Mouse (Mus musculus) fibroblast of lung, adult 2 months (primary cell): ENCODE data around the gene B830017H08Rik.

Experiments
- DNase-seq: peaks from one replicate; pipeline ENCODE4 v3.0.0-alpha.2; 2011; ENCODE audit warnings: low read depth

The B830017H08Rik gene

DNA sequence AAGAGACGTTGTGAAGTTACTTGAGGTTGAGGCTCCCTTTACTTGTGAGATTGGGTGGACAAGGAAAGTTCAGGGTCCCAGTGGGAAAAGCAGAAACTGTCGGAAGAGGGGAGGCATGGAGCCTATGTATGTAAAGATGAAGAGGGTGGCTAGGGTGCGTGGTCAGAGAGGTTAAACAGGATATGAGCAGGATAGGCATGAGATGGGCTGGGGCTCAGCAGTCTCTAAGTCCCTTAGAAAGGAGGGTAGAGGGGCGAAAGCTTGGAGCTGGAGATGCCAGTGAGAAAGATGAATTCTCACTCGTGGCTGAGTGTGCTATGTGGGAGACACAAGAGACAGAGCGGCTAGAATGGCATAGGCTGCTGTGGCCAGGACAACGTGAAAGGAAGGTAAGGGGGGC lies at the start of gene B830017H08Rik:
Gene B830017H08Rik, plus strand, starts transcription at position 301 of the 400 bp plus-strand sequence.
- DNase-seq = no peak

DNA sequence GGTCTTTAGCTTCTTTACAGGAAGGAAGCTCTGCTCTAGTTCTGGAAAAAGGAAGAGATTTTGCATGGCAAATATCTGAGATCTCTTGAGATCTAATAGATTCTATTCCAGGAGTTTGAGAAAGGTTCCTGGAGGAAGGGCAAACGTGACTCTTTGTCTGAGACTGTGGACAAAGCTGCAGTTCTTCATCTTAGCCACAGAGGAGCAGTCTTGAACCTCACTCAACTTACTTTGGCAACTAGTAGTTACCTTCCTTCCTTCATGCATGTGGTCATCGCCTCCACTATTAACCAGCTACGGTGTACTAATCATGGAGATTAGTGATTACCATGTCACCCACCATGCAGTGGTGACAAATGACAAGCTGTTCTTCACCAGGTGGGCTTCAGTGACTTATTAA lies 47.6 kb upstream of the B830017H08Rik start:
- DNase-seq = no peak

DNA sequence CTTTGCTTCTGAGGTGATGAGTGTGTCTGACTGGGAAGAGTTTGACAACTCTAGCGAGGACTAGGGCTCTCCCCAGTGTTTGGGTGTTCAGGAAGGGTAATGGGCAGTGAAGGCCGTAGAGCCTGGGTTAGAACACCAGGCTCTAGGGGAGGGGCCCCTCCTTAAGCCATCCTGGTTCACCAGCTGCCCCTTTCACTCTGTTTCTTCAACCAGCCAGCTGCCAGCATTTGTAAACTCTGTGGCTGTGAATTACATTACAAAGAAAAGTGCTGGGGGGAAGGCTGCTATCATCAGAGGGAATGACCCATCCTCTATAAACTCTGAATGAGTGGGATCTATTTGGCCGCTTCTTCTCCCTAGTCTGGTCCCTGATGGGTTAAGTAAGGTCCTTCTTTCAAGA lies 40.2 kb upstream of the B830017H08Rik start:
- DNase-seq = no peak

- DNase-seq = no peak
These were observed 38.9 kb upstream of the B830017H08Rik start for GRCm38 (mm10) chr16:17794047-17794446.

DNA sequence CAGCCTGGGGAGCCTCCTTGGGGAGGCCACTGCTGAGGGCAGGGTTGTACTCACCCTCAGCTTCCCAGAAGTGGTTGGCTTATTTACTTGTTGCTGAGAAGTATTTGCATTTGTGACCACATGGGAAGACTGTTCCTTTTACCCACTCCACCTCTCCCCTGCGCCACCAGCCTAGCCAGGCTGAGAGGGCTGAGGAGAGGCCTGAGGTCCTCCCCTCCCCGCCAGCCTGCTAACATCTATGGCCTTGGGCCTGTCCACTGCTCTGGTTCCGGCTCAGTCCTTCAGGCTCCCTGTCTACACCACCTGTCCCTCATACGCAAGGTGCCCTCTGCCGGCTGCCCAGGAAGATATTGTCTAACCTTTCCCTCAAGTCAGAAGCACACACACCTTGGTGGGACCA lies 37.3 kb upstream of the B830017H08Rik start:
- DNase-seq = no peak

DNA sequence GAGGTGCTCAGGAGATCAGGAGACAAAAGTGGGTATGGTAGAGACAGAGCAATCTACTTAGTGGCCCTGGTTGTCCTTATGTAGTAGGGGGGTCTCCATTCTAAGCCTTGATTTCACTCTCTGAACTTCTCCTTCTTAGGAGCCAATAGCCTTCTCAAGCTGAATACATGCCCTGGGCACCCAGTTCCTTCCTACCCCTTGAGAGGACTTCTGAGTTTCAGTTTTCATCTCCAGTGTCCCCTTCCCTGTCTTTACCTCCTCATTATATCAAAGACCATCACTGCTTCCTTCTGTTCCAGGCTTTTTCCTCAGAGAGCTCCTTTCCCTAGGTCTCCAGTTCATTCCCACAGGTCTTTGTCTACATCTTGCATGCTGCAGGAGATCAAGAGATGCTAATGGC lies 36.4 kb upstream of the B830017H08Rik start:
- DNase-seq = no peak

GRCm38 (mm10) chr16:17796971-17797811 lies 35.7 kb upstream of the B830017H08Rik start, which contains the start of gene Scarf2:
Gene Scarf2 (plus strand): TSS chr16:17797282.
- no peak for DNase-seq

- DNase-seq = no peak
These were observed 35.1 kb upstream of the B830017H08Rik start for GRCm38 (mm10) chr16:17797812-17798311.

DNA sequence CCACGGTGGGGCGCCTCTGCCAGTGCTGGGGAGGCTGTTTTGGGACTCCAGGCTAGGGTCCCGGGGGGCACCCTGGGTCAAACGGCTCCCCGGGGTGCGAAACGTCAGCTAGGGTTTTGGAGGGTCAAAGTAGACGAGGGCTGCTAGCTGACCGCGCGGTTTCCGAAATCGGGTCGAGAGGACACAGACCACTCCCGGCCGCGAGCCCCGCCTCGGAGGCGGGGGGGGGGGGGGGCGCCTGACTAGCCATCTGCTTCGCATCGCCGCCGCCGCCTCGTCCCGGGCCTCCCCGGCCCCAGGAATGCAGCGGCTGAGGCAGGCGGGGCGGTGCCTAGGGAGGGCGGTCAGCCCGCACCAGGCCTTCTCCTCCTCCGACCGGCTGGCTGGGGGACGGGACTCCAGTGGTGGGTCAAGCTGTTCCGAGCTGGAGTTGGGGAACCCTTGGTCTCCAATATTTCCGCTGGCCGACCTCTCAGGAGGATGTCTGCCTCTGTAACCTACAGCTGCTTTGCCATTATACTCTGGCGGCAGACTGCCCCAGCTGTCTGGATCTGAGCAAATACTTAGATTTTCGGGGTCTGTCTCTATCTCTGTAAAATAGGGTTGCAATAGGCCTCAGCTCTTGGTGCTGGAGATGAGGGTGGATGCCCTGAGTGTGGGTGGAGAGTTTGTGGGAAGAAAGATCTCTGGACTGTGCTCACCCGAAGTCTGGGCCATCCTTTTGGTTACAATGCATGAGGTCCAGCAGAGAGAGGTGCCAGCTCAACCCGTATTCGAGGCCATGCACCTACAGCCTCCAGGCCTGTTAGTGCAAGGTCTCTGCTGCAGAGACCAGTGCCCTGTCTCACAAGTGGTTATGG lies 34.4 kb upstream of the B830017H08Rik start:
- no peak for DNase-seq

- no peak for DNase-seq
These were observed 33.3 kb upstream of the B830017H08Rik start for GRCm38 (mm10) chr16:17799584-17799983.

- no peak for DNase-seq
These were observed 31.0 kb upstream of the B830017H08Rik start for GRCm38 (mm10) chr16:17801777-17802455.

DNA sequence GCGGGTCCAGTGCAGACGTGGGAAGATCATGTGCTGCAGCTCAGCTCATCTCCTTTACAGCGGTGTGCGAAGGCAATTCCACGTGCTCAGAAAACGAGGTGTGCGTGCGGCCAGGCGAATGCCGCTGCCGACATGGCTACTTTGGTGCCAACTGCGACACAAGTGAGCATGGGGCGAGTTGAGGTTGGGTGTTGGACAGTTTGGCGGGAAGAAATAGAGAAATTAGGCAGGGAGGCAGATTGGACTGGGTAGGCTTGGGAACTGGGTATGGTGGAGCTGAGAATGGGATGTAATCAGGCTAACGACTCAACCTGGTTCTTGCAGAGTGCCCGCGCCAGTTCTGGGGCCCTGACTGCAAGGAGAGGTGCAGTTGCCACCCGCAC lies 30.5 kb upstream of the B830017H08Rik start:
- no peak for DNase-seq

- no peak for DNase-seq
These were observed 29.9 kb upstream of the B830017H08Rik start for GRCm38 (mm10) chr16:17802839-17803674.

DNA sequence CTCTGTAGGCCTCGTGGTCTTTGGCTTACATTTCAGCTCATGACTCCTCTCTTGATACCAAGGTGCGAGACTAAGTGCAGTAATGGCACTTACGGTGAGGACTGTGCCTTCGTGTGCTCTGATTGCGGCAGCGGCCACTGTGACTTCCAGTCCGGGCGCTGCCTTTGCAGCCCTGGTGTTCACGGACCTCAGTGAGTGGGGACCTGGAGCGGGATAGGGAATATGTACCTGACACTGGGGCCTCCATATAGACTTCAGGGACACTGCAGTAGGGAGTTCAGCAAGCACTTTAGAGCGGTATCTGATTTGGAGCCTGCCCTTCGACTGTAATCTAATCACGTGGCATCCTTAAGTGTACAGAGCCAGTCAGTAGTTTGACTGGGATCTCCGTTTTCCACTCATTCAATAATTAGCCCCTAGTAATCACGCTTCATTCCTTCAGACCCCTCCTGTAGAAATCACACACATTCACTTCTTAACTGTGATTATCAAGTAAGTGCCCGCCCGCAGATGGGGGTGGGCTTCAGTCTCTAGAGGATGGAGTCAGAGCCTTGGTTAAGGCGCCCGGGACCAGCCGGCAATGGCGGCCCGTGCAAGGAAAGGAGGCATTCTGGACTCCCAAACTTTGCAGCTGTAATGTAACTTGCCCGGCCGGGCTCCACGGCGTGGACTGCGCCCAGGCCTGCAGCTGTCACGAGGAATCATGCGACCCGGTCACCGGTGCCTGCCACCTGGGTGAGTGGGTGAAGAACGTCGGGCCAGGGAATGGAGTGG lies 29.1 kb upstream of the B830017H08Rik start:
- no peak for DNase-seq

- DNase-seq = no peak
These were observed 28.4 kb upstream of the B830017H08Rik start for GRCm38 (mm10) chr16:17804449-17804912.

- no peak for DNase-seq
These were observed 27.9 kb upstream of the B830017H08Rik start for GRCm38 (mm10) chr16:17804982-17805381.

DNA sequence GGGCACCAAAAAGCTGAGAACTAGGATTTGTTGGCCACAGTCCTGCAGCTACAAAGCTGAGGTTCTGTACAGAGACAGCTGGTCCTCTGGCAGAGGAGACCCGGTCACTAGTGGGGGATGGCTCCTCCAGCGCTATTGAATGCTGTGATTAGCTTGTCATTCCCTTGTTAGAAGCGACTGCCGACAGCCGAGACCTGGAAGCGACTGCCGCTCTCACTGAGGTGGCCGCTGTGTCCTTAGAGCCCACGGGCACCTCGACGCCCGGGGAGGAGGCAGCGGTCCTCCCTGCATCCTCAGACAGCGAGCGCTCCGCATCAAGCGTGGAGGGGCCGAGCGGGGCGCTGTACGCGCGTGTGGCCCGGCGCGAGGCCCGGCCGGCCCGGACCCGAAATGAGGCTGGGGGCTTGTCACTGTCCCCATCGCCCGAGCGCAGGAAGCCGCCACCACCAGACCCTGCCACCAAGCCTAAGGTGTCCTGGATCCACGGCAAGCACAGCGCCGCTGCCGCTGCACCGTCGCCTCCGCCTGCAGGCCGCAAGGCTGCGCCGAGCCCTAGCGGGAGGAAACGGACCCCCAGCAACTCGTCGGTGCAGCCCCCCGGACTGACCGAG lies 26.2 kb upstream of the B830017H08Rik start:
- no peak for DNase-seq

GRCm38 (mm10) chr16:17807192-17808009 lies 25.5 kb upstream of the B830017H08Rik start:
- DNase-seq = no peak

DNA sequence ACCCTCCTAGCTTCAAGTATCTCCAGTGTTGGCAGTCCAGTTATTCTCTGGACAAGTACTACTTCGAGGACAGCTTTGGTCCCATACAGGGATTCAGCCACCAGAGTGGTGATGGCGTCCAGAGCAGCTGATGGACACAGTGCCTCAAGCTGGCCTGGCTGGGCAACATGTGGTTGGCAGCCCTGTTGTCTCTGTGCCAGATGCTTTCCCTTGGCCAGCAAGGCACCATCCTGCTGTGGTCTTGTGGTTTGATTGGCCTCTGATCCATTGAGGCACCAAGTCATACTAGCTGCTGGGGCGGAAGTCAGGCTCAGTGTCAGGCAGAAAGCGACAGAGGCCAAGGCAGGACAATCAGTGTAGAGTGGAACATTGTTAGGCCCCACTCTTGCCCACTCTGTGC lies 23.8 kb upstream of the B830017H08Rik start:
- DNase-seq = peak; percentile 78
